Mouse (Mus musculus): ENCODE data around the gene Hmox2.

Gene Hmox2

DNA sequence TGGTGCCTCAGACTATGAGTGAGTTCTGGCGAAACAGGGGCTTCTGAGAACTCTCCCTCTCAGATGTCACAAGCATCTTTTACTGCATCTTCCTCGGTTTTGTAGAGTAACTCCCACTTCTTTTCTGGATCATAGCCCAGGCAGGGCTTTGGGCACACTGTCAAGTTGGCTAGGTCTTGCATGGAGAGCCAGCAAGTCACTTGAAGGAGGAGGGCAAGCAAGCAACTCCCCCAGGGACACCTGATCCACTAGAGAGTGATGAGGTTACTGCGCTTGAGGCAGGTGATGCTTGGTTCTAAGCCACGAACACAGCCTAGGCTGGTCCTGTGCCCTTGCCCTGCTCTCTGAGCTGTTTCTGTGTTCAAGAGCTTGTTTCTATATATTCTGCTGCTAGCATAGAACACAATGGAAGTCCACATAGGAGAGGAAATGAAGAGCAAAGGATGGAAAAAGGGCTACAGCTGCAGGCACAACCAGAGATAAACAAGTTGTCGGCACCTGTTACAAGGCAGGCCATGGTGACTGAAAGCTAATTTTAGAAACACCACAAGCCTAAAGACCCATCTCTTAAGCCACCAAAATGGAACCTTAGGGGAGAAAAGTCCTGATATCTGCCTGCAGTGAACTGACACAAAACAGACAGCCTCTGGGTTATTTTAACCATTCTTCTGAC lies 55.5 kb downstream of the Hmox2 start:
- DNase-seq (ENCODE audit: low spot score) = peak; percentile 49

GRCm38 (mm10) chr16:4782515-4782914 lies 56.4 kb downstream of the Hmox2 start:
- no peak for DNase-seq (ENCODE audit: low spot score)

DNA sequence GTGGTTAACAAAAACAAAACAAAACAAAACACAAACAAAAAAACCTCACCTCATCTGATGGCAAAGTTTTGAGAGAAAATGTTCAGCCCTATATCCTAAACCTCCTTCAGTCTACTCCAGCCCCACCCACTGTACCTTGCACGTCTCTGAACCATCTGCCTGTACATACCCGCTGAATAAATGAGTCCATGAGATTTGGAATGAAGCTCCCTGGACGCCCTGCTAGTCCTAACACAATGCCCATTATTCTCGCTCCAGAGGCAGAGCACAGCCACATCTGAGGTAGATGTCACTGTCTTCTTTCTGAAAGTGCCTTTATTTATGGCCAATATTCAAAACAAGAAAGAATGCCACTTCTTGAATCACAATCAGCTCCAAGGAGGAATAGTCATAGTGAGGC lies 59.5 kb downstream of the Hmox2 start:
- no peak for DNase-seq (ENCODE audit: low spot score)

- DNase-seq (ENCODE audit: low spot score) = no peak
Measured at GRCm38 (mm10) chr16:4788176-4788575, 62.0 kb downstream of the Hmox2 start.

GRCm38 (mm10) chr16:4789311-4789768 lies 63.2 kb downstream of the Hmox2 start:
- no peak for DNase-seq (ENCODE audit: low spot score)

GRCm38 (mm10) chr16:4789810-4790559 lies 63.8 kb downstream of the Hmox2 start, which contains the start of gene Cdip1:
Gene Cdip1 (minus strand): TSS chr16:4790292.
- peak; percentile 91 for DNase-seq (ENCODE audit: low spot score)

DNA sequence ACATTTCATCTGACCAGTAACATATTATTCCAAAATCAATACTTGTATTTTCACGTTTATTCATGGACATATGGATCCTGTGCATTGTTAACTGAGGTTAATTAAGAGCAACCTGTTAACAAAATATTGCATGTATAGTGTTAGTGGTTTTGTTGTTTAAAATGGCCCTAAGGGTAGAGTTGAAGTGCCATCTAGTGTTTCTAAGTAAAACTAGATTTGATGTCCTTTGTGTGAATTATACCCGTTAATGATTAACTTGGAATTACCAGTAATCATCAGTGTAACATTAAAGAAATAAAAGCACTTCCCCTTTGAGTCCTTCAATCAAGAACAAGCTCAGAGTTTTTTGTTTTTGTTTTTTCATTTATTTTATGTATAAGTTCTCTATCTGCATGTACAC lies 65.2 kb downstream of the Hmox2 start:
- DNase-seq (ENCODE audit: low spot score) = no peak

GRCm38 (mm10) chr16:4796631-4797030 lies 70.5 kb downstream of the Hmox2 start:
- DNase-seq (ENCODE audit: low spot score) = no peak
